Mouse (Mus musculus) stomach, embryonic 16.5 days (tissue): ENCODE data around the gene Ntf3. TPM values are rescaled to one million over a fixed set of nuclear protein-coding genes. Genes with fewer than 3 reads are reported as not detected.

Experiments used
- ATAC-seq: fragments of 200-750 bp; cut with Nextera tagmentation; 2 replicates; pipeline ENCODE4 v1.8.0; 2017; ENCODE audit warnings: moderate number of reproducible peaks, moderate TSS enrichment; ENCODE audit not compliant: insufficient read depth, low FRiP score
- H3K27ac ChIP-seq: fragments of 300-500 bp; sonication (generic); 2 replicates; pipeline ENCODE4 v1.5.1; 2014; ENCODE audit warnings: low read length
- H3K27me3 ChIP-seq: fragments of 300-500 bp; sonication (generic); 2 replicates; pipeline ENCODE4 v1.6.1; 2014; ENCODE audit warnings: low read length, control low read depth, mixed read lengths; ENCODE audit not compliant: control insufficient read depth, insufficient read depth
- H3K36me3 ChIP-seq: fragments of 300-500 bp; sonication (generic); 2 replicates; pipeline ENCODE4 v1.6.1; 2014; ENCODE audit warnings: low read length; ENCODE audit not compliant: control insufficient read depth, insufficient read depth
- H3K4me1 ChIP-seq: fragments of 300-500 bp; sonication (generic); 2 replicates; pipeline ENCODE4 v1.6.1; 2014; ENCODE audit warnings: low read length, control low read depth, mixed read lengths; ENCODE audit not compliant: control insufficient read depth, insufficient read depth
- H3K4me2 ChIP-seq: fragments of 300-500 bp; sonication (generic); 2 replicates; pipeline ENCODE4 v1.6.1; 2014; ENCODE audit warnings: low read depth, low read length, mixed read lengths
- H3K4me3 ChIP-seq: fragments of 300-500 bp; sonication (generic); replicated peaks from 2 replicates; pipeline ENCODE4 v1.5.1; 2014; ENCODE audit warnings: mild to moderate bottlenecking, low read length
- H3K9ac ChIP-seq: fragments of 300-500 bp; sonication (generic); 2 replicates; pipeline ENCODE4 v1.6.1; 2014; ENCODE audit warnings: low read length
- H3K9me3 ChIP-seq: fragments of 300-500 bp; sonication (generic); replicated peaks from 2 replicates; pipeline ENCODE4 v1.6.1; 2016; ENCODE audit warnings: low read length, control low read depth; ENCODE audit not compliant: control insufficient read depth
- WGBS: fragments of 180-500 bp; shearing (Covaris S2); extraction: QIAGEN DNeasy Blood & Tissue Kit; methylation state at CpG from one replicate; pipeline ENCODE4 v1.1.7; 2014; 5-methylcytosine and 5-hydroxymethylcytosine counted together
- polyA plus RNA-seq: library from polyadenylated mRNA; unstranded; fragments of >200 nt; fragmentation: Nextera tagmentation; extraction: Ambion mirVana; gene quantifications from 2 replicates; pipeline ENCODE4 v1.2.1, GENCODE M21; 2015

Gene Ntf3
- polyA plus RNA-seq, 1 experiment from 2014 or later, result 9.0 TPM

DNA sequence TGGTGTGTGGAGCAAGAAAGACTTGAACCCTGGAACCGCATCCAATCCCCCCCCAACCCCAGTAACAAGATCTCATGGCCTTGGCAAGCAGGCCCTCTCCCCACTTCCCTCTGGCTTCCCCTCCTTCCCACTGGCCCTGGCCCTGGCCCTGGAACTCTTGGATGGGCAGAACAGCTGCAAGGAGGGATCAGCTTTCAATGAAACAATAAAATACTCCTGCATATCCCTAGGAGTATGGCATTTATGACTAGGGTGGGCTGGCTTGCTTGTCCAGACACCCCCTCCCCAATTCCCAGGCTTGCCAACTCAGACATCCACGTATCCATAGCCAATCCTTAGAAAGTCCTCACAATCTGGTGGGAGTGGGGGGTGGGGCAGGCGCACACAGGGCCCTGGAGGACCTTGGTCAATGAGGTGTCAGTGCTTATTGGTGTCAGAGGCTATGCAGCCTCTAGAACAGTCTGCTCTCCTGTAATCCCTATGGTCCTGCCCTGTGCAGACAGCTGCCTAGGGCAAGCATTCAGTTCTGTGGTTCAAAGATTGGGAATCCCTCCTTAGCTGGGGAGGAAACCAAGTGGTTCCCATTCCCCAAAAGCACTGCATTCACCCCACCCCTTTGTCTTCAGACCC, 80.3 kb downstream of the Ntf3 start:
- H3K9ac ChIP-seq, result no peak overlapping the region
- H3K27me3 ChIP-seq, result no peaks in the 10 kb centered on the region
- H3K4me1 ChIP-seq, result no peaks in the 10 kb centered on the region
- no peak overlapping the region for H3K4me2 ChIP-seq
- no peak overlapping the region for H3K4me3 ChIP-seq
- whole genome bisulfite sequencing, result 70% methylated on average over 3 of the region's 3 CpGs
- H3K27ac ChIP-seq, result no peak overlapping the region
- no peaks in the 10 kb centered on the region for H3K36me3 ChIP-seq
- no peak for ATAC-seq
- H3K9me3 ChIP-seq, result no peaks in the 10 kb centered on the region

GRCm38 (mm10) chr6:126080531-126080930, 86.2 kb downstream of the Ntf3 start:
- Histone ChIP-seq H3K4me1 (no peaks in the 10 kb centered on the region), H3K4me3 (no peak overlapping the region), H3K9me3 (no peaks in the 10 kb centered on the region), H3K27me3 (no peaks in the 10 kb centered on the region), H3K36me3 (no peaks in the 10 kb centered on the region), H3K9ac (no peak overlapping the region), H3K4me2 (no peak overlapping the region), H3K27ac (no peak overlapping the region)
- no peak for ATAC-seq
- WGBS, result 83% methylated on average over 3 of the region's 3 CpGs

- no peaks in the 10 kb centered on the region for H3K36me3 ChIP-seq
- no peak for ATAC-seq
- 73% methylated on average over 3 of the region's 3 CpGs for WGBS
Observed at GRCm38 (mm10) chr6:126057706-126058105, 109.0 kb downstream of the Ntf3 start.

DNA sequence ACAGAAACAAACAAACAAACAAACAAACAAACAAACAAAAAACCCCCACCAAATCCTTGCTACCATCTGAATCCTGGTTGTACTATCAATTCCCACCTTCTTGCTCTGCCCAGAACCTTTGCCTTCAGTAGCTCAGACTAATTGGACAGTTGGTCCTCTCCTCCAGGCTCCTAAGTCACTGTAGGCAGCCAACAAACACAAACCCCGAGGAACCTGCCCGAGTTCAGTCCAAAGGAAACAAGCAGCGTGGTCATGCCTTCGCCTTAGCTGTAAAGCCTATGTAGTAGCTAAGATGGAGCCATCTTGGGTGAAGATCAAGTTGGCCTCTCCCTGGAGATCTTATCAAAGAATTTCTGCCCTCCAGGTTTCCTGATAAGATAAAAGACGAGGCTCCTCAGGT, 113.6 kb downstream of the Ntf3 start:
- H3K4me1 ChIP-seq, result no peaks in the 10 kb centered on the region
- no peak overlapping the region for H3K4me3 ChIP-seq
- no peaks in the 10 kb centered on the region for H3K9me3 ChIP-seq
- no peak overlapping the region for H3K4me2 ChIP-seq
- ATAC-seq, result no peak
- 61% methylated on average over 5 of the region's 5 CpGs for WGBS
- no peak overlapping the region for H3K9ac ChIP-seq
- H3K27me3 ChIP-seq, result no peaks in the 10 kb centered on the region
- H3K36me3 ChIP-seq, result no peaks in the 10 kb centered on the region
- no peak overlapping the region for H3K27ac ChIP-seq

More at GRCm38 (mm10) chr6:126057706-126058105, 109.0 kb downstream of the Ntf3 start:
- Histone ChIP-seq H3K27ac (no peak overlapping the region), H3K4me3 (no peak overlapping the region), H3K4me1 (no peaks in the 10 kb centered on the region), H3K9me3 (no peaks in the 10 kb centered on the region), H3K4me2 (no peak overlapping the region), H3K27me3 (no peaks in the 10 kb centered on the region), H3K9ac (no peak overlapping the region)
